Mouse (Mus musculus): ENCODE results near the gene Sgpp1.

GRCm38 (mm10) chr12:75753730-75754129 lies 18.2 kb upstream of the Sgpp1 start:
- TF ChIP-seq POLR2A (IDR thresholded peaks at IDR 0.05; ENCODE audit: borderline replicate concordance, control insufficient read depth, low read depth, low read length), result no peak
- TF ChIP-seq CTCF (IDR thresholded peaks at IDR 0.05; ENCODE audit: control insufficient read depth, insufficient read depth, low read length), result no peak
